Mouse (Mus musculus): ENCODE measurements around the gene Rbm5. TPM values are rescaled to one million over a fixed set of nuclear protein-coding genes. Genes with fewer than 3 reads are reported as not detected.

The Rbm5 gene
- polyA plus RNA-seq, 1 experiment from 2014 or later = 204 TPM

DNA sequence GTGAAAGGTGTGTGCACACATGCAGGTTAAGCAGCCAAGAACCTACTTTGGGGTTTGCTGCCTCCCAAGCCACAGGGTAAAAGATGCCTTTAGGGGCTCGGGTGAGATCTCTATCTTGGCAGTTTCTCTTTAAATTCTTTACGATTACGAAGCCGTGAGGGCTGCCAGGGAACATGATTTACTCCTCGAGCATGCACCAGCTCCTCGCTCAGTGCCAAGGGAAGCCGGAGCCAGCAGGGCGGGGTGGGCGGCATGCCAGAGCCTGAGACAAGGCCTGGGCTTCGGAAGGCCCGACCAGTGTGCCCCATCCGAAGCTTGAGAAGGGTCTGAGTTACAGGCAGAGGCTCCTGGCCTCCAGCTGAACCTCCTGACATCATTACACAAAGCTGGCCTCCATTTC, 69.2 kb downstream of the Rbm5 start:
- Histone ChIP-seq H3K4me3 (ENCODE audit: low read depth, low read length) (no peak overlapping the region), H3K27ac (ENCODE audit: low read length) (peak overlapping the region; percentile 76; the same call in 1 of the 2 replicates), H3K27me3 (ENCODE audit: control insufficient read depth, insufficient read depth, low read length) (no peaks in the 10 kb centered on the region), H3K4me1 (ENCODE audit: control insufficient read depth, insufficient read depth, low read length) (peaks cover 99% of the 10 kb centered on the region), H3K4me2 (replicated peaks; ENCODE audit: low read depth, low read length) (0 out of 2 replicates have a peak overlapping the region, but pooled peaks have one; percentile 5), H3K36me3 (ENCODE audit: control insufficient read depth, insufficient read depth, low read length) (peaks cover 10% of the 10 kb centered on the region), H3K9me3 (ENCODE audit: control insufficient read depth, low read depth, low read length) (no peaks in the 10 kb centered on the region), H3K9ac (replicated peaks; ENCODE audit: low read depth, low read length) (0 out of 2 replicates have a peak overlapping the region, but pooled peaks have one; percentile 1)
- 27% methylated on average over 12 of the region's 12 CpGs for WGBS
- no peak for ATAC-seq (ENCODE audit: insufficient number of reproducible peaks, insufficient read depth, low FRiP score, low read depth)

GRCm38 (mm10) chr9:107700114-107700571, 70.7 kb downstream of the Rbm5 start:
- Histone ChIP-seq H3K9ac (replicated peaks; ENCODE audit: low read depth, low read length) (no peak overlapping the region), H3K4me2 (replicated peaks; ENCODE audit: low read depth, low read length) (no peak overlapping the region), H3K36me3 (ENCODE audit: control insufficient read depth, insufficient read depth, low read length) (peaks cover 6% of the 10 kb centered on the region), H3K9me3 (ENCODE audit: control insufficient read depth, low read depth, low read length) (no peaks in the 10 kb centered on the region), H3K4me3 (ENCODE audit: low read depth, low read length) (no peak overlapping the region), H3K27me3 (ENCODE audit: control insufficient read depth, insufficient read depth, low read length) (no peaks in the 10 kb centered on the region), H3K4me1 (ENCODE audit: control insufficient read depth, insufficient read depth, low read length) (peaks cover 96% of the 10 kb centered on the region), H3K27ac (ENCODE audit: low read length) (peak overlapping the region; percentile 76)
- WGBS = 26% methylated on average over 6 of the region's 6 CpGs
- ATAC-seq (ENCODE audit: insufficient number of reproducible peaks, insufficient read depth, low FRiP score, low read depth) = no peak

DNA sequence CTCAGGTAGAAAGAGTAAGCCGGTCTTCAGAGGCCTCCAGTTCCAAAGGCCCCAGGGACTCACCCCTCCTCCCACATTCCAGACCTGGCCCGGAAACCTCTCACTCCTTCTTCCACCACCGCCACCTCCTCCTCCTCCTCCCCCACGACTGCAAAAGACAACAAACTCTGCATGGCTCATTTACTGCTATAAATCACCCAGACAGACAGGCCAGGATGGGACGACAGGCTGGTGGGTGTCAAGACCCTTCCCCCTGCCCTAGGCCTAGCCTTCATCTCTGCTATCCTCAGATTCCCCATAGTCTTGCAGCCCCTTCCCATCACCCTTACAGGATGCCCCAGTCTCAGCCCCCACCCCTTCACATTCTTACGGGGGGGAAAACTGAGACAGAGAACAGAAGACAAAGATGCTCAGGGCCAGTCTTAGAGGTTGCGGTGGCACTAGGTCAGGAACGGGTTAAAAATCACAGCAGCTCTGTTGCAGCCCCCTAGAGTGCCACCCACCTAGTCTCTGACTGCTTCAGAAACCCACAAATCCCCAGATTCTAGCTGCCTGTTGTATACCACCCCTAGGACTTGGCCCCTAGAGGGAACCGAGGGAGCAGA, 71.3 kb downstream of the Rbm5 start:
- Histone ChIP-seq H3K27me3 (ENCODE audit: control insufficient read depth, insufficient read depth, low read length) (no peaks in the 10 kb centered on the region), H3K9ac (replicated peaks; ENCODE audit: low read depth, low read length) (no peak overlapping the region), H3K4me1 (ENCODE audit: control insufficient read depth, insufficient read depth, low read length) (peaks cover 95% of the 10 kb centered on the region), H3K4me3 (ENCODE audit: low read depth, low read length) (no peak overlapping the region), H3K4me2 (replicated peaks; ENCODE audit: low read depth, low read length) (peak overlapping the region; percentile 28; the same call in 1 of the 2 replicates), H3K36me3 (ENCODE audit: control insufficient read depth, insufficient read depth, low read length) (peaks cover 4% of the 10 kb centered on the region), H3K27ac (ENCODE audit: low read length) (peak overlapping the region; percentile 76), H3K9me3 (ENCODE audit: control insufficient read depth, low read depth, low read length) (no peaks in the 10 kb centered on the region)
- 8% methylated on average over 9 of the region's 9 CpGs for WGBS
- ATAC-seq (ENCODE audit: insufficient number of reproducible peaks, insufficient read depth, low FRiP score, low read depth) = no peak

DNA sequence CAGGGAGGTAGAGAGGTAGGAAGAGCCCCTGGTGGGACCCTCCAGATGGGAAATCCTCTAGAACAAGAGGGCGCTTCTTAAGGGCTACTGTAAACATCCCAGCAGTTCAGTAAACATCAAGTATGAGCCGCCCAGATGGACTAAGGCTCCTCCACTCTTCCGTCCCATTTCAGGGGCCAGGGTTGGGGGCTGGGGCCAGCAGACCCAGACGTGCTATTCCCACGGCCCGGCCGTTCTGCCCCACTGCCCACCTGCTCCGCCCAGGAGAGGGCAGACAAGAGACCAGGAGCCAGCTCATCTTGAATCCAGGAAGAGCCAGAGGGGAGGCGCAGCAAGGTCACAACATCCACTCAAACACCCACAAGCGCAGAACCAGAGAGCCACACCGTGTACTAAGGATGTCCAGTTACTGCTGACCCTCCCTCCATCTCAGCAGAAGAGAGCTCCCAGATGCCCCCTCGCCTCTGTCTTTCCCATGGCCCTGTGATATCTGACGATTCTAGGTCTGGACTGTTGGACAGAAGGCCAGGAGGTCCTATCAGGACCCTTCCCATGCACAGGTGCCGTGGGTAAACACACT, 72.1 kb downstream of the Rbm5 start:
- Histone ChIP-seq H3K4me1 (ENCODE audit: control insufficient read depth, insufficient read depth, low read length) (peaks cover 88% of the 10 kb centered on the region), H3K27me3 (ENCODE audit: control insufficient read depth, insufficient read depth, low read length) (no peaks in the 10 kb centered on the region), H3K4me2 (replicated peaks; ENCODE audit: low read depth, low read length) (peak overlapping the region; percentile 28), H3K9me3 (ENCODE audit: control insufficient read depth, low read depth, low read length) (no peaks in the 10 kb centered on the region), H3K36me3 (ENCODE audit: control insufficient read depth, insufficient read depth, low read length) (peaks cover 4% of the 10 kb centered on the region), H3K9ac (replicated peaks; ENCODE audit: low read depth, low read length) (no peak overlapping the region), H3K4me3 (ENCODE audit: low read depth, low read length) (no peak overlapping the region), H3K27ac (ENCODE audit: low read length) (peak overlapping the region; percentile 76)
- 9% methylated on average over 14 of the region's 14 CpGs for WGBS
- ATAC-seq (ENCODE audit: insufficient number of reproducible peaks, insufficient read depth, low FRiP score, low read depth) = no peak; the same call in 1 of the 2 replicates

DNA sequence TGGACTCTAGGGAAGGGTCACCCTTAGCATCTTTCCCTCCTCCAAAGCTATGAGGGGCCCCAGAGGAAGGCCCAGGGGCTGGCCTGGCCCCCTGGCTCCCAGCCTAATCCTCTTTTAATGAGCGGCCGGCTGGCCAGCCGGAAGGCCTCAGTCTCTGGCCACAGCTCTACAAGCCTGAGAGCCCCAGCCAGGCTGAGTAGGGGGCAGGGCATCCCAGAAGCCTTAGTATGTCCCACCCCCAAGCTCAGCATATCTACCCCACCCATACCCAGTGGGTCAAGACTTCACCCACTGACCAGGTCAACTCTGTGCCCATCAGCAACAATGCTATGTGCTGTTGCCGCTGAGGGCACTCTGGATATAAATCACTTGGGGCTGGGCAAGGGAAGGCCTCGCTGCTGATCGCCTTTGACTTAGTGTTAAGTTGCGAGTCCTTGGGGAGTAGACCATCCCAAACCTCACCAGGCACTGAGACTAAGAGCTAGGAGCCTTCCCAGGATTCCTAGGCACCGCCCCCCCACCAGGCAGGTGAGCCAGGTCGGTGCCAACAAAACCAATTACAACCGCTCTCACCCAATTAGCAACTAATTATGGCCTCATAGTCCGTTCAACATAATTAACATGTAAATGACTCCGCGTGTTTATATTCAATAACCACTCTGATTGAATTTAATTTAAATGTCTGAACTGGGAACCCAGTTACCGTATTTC, 72.8 kb downstream of the Rbm5 start:
- H3K4me2 ChIP-seq (replicated peaks; ENCODE audit: low read depth, low read length) = peak overlapping the region; percentile 28
- no peaks in the 10 kb centered on the region for H3K9me3 ChIP-seq (ENCODE audit: control insufficient read depth, low read depth, low read length)
- H3K4me3 ChIP-seq (ENCODE audit: low read depth, low read length) = no peak overlapping the region
- peaks cover 87% of the 10 kb centered on the region for H3K4me1 ChIP-seq (ENCODE audit: control insufficient read depth, insufficient read depth, low read length)
- no peaks in the 10 kb centered on the region for H3K27me3 ChIP-seq (ENCODE audit: control insufficient read depth, insufficient read depth, low read length)
- H3K27ac ChIP-seq (ENCODE audit: low read length) = peak overlapping the region; percentile 76; the same call in 1 of the 2 replicates
- no peak for ATAC-seq (ENCODE audit: insufficient number of reproducible peaks, insufficient read depth, low FRiP score, low read depth)
- WGBS = 15% methylated on average over 14 of the region's 14 CpGs
- no peak overlapping the region for H3K9ac ChIP-seq (replicated peaks; ENCODE audit: low read depth, low read length)
- H3K36me3 ChIP-seq (ENCODE audit: control insufficient read depth, insufficient read depth, low read length) = peaks cover 4% of the 10 kb centered on the region

GRCm38 (mm10) chr9:107696845-107697610, 73.8 kb downstream of the Rbm5 start:
- H3K4me3 ChIP-seq (ENCODE audit: low read depth, low read length) = no peak overlapping the region
- H3K4me2 ChIP-seq (replicated peaks; ENCODE audit: low read depth, low read length) = no peak overlapping the region; the same call in 1 of the 2 replicates
- no peak for ATAC-seq (ENCODE audit: insufficient number of reproducible peaks, insufficient read depth, low FRiP score, low read depth)
- no peaks in the 10 kb centered on the region for H3K9me3 ChIP-seq (ENCODE audit: control insufficient read depth, low read depth, low read length)
- H3K36me3 ChIP-seq (ENCODE audit: control insufficient read depth, insufficient read depth, low read length) = peaks cover 8% of the 10 kb centered on the region
- H3K4me1 ChIP-seq (ENCODE audit: control insufficient read depth, insufficient read depth, low read length) = peaks cover 78% of the 10 kb centered on the region
- WGBS = 53% methylated on average over 9 of the region's 9 CpGs
- H3K27ac ChIP-seq (ENCODE audit: low read length) = peak overlapping the region; percentile 52; the same call in 1 of the 2 replicates
- H3K9ac ChIP-seq (replicated peaks; ENCODE audit: low read depth, low read length) = no peak overlapping the region
- H3K27me3 ChIP-seq (ENCODE audit: control insufficient read depth, insufficient read depth, low read length) = no peaks in the 10 kb centered on the region

DNA sequence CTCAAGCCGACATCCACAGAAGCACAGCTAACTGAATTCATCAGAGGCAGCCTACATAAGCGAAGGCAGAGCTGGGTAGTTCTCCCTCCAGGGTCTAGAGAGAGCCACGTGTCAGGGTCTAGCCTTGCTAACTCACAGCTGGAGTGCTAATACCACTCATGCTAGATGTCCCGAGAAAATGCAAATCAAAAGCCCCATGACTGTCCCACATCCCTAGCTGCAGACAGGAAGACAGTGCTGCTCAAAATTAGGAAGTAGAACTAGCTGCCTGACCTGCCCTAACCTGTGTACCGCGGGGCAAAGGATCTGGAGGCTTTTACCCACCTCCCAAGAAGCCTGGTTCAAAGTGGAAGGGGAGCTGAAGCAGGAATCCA, 74.7 kb downstream of the Rbm5 start:
- no peak for ATAC-seq (ENCODE audit: insufficient number of reproducible peaks, insufficient read depth, low FRiP score, low read depth)
- no peak overlapping the region for H3K4me2 ChIP-seq (replicated peaks; ENCODE audit: low read depth, low read length)
- H3K27ac ChIP-seq (ENCODE audit: low read length) = peak overlapping the region; percentile 52; the same call in 1 of the 2 replicates
- 37% methylated on average over 6 of the region's 6 CpGs for WGBS
- no peak overlapping the region for H3K9ac ChIP-seq (replicated peaks; ENCODE audit: low read depth, low read length)
- no peaks in the 10 kb centered on the region for H3K9me3 ChIP-seq (ENCODE audit: control insufficient read depth, low read depth, low read length)
- H3K4me1 ChIP-seq (ENCODE audit: control insufficient read depth, insufficient read depth, low read length) = peaks cover 69% of the 10 kb centered on the region
- no peak overlapping the region for H3K4me3 ChIP-seq (ENCODE audit: low read depth, low read length)
- H3K27me3 ChIP-seq (ENCODE audit: control insufficient read depth, insufficient read depth, low read length) = no peaks in the 10 kb centered on the region
- peaks cover 17% of the 10 kb centered on the region for H3K36me3 ChIP-seq (ENCODE audit: control insufficient read depth, insufficient read depth, low read length)
